Mouse (Mus musculus): Measurements from ENCODE around the gene Acsl3.

Acsl3 gene

GRCm38 (mm10) chr1:78742198-78742597 is 84.6 kb downstream of the Acsl3 start:
- DNase-seq (ENCODE audit: low read depth): no peak

GRCm38 (mm10) chr1:78743318-78743717 is 85.7 kb downstream of the Acsl3 start:
- DNase-seq (ENCODE audit: low read depth): no peak

GRCm38 (mm10) chr1:78745230-78745777 is 87.7 kb downstream of the Acsl3 start:
- no peak for DNase-seq (ENCODE audit: low read depth)

Measured in naive thymus-derived CD4-positive, alpha-beta T cell, adult 2 months (primary cell).